Mouse (Mus musculus) cerebellum, adult 11-12 months (tissue): ENCODE measurements around the gene Ndrg4.
A peak's percentile ranks its signal among the peaks of the same experiment; 100 is the strongest.
"Not testable (repeated sequence)": the region's sequence is repeated elsewhere in the genome, so short reads cannot be mapped to it uniquely, and the experiment has no call there.

Experiments used
- DNase-seq: peaks from one replicate; pipeline ENCODE4 v3.0.0; 2022

The Ndrg4 gene

GRCm38 (mm10) chr8:95676631-95677030, at the start of gene Ndrg4:
Gene Ndrg4, plus strand, starts transcription at chr8:95676980.
- DNase-seq: no peak

GRCm38 (mm10) chr8:95632840-95633239, 43.9 kb upstream of the Ndrg4 start:
- DNase-seq: peak; percentile 13

DNA sequence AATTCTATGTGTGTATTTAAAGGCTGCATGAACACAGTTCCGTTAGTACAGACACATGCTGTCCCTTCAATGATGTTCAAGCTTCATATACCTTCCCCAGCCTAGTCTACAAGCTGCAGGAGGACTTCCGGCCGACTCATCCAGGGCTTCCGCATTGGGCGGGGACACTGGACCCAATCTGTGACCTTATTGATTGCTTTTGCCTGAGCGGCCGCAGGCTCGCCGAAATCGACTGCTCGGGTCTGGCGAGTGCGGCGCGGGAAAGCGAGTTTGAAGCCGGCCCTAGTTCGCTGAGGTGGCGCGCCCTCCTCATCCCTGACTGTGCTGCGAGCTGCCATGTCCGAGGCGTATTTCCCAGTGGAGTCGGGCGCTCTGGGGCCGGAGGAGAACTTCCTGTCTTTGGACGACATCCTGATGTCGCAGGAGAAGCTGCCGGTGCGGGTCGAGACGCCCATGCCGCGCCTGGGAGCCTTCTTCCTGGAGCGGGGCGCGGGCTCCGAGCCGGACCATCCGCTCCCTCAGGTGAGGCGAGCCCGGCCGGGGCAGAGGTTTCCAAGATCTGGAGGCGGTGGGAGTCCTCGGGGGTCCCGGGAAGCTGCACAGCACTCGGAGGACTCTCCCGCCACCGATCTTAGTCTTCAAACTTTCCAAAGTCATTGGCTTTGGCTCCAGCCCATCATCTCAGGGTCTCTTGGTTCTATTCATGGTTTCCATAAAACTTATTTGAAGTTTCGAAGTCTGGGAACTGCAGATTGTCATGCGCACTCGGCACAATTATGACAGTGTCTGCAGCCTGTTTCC, 43.3 kb upstream of the Ndrg4 start, which contains the start of gene Gins3:
Gene Gins3 (plus strand): TSS at position 192 of the 801 bp plus-strand sequence.
- DNase-seq: peak; percentile 89

- no peak for DNase-seq
Measured at GRCm38 (mm10) chr8:95634063-95634340, 42.8 kb upstream of the Ndrg4 start.

DNA sequence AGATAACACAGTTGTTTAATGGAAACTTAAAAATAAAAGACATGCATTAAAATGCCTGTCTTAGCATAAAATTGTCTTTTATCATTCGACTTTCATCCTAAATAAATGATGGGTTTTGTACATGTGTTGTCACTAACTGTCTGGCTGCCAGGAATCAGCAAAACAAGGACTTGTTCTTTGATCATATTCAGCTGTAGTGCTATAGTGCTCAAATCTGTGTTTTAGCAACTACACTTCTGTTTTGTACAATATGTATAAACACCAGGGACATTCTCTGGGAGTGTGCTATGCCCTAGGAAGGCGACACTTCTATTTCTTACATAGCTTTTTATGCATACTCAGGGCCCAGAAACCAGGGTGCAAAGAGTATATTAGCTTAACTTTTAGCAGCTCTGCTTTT, 31.8 kb upstream of the Ndrg4 start:
- no peak for DNase-seq

GRCm38 (mm10) chr8:95648251-95648650, 28.5 kb upstream of the Ndrg4 start:
- no peak for DNase-seq

GRCm38 (mm10) chr8:95653351-95653750, 23.4 kb upstream of the Ndrg4 start:
- DNase-seq: no peak

GRCm38 (mm10) chr8:95655831-95656230, 20.9 kb upstream of the Ndrg4 start:
- no peak for DNase-seq

DNA sequence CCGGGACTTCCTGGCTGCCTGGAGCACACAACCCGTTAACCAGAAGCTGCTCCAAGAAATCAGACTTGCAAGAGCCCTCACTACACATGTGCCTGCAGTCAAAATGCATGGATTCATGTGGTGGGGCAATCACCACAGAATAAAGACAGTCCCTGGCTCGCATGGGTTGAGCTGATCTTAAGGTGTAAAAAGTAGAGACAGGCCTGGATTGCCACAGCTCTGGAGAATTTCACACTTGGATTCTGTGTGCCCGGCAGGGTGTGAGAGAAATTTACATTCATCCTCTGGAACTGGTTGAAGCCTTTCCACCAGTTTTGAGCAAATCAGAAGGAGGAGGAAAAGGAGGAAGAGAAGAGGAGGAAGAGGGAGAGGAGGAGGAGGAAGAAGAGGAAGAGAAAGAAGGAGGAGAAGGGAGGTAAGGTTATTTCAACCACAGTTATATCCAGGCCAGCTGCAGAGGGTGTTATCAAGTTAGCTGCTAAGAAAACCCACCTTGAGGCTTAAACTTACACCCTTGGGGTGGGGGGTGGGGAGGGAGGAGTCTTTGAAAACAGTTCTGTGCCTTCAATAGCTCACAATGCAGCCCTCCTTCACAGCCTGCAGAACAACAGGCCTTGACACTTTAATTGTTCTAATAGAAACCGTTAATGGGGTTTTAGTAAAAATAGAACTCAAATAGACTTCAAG, 20.3 kb upstream of the Ndrg4 start:
- DNase-seq: no peak

GRCm38 (mm10) chr8:95657523-95657922, 19.3 kb upstream of the Ndrg4 start:
- no peak for DNase-seq

GRCm38 (mm10) chr8:95660334-95660882, 16.4 kb upstream of the Ndrg4 start:
- no peak for DNase-seq

GRCm38 (mm10) chr8:95661085-95661484, 15.7 kb upstream of the Ndrg4 start:
- no peak for DNase-seq

DNA sequence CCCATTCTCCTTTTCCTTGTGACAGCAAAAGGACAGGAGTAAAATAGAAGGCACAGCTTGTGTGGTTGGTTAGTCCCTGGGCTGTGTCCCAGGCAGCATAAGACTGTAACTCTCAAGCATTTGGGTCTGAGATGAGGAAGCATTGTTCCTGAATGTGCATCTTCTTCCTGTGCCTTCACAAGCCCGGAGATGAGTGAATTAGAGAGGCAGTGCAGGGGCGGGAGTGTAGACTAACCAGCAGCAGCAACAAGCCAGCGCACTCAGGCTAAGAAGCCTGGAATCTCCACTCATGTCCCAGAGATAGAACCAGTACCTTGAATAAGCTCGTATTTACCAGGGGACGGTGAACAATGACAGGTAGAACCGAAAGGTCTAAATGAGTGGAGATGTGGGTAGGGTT, 15.2 kb upstream of the Ndrg4 start:
- DNase-seq: no peak

DNA sequence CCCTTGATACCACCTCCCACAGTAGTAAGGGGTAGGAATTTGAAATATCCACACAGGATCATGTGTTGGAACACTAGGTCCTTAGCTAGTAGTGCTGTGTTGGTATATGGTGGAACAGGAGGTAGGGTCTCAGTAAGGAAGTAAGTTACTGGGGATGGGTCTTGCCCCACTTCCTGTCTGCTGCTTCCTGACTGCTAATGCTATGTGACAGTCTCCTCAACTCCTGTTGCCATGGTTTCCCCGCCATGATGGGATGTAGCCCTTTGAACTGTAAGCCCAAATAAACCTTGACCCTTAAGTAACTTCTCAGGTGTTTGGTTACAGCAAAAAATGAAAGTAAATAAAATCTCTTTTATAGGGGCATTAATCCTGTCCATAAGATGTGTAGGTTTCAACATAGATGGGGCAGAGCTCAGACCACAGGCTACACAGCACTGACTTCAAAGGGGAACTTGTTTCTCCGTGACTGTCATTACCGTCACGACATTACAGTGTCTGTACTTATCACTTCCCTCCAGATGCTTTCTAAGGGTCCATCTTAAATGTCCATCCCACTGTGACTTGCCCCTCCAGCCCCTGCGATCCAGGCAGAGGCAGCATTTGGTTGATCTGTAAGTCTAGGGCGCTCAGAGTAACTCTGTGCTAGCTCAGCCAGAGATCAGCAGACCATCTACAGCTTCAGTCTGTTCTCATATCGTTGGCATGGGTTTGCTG, 13.7 kb upstream of the Ndrg4 start:
- DNase-seq: no peak

- no peak for DNase-seq
Measured at GRCm38 (mm10) chr8:95663599-95663949, 13.2 kb upstream of the Ndrg4 start.

- not testable (repeated sequence) for DNase-seq
Measured at GRCm38 (mm10) chr8:95665813-95666452, 10.8 kb upstream of the Ndrg4 start.

DNA sequence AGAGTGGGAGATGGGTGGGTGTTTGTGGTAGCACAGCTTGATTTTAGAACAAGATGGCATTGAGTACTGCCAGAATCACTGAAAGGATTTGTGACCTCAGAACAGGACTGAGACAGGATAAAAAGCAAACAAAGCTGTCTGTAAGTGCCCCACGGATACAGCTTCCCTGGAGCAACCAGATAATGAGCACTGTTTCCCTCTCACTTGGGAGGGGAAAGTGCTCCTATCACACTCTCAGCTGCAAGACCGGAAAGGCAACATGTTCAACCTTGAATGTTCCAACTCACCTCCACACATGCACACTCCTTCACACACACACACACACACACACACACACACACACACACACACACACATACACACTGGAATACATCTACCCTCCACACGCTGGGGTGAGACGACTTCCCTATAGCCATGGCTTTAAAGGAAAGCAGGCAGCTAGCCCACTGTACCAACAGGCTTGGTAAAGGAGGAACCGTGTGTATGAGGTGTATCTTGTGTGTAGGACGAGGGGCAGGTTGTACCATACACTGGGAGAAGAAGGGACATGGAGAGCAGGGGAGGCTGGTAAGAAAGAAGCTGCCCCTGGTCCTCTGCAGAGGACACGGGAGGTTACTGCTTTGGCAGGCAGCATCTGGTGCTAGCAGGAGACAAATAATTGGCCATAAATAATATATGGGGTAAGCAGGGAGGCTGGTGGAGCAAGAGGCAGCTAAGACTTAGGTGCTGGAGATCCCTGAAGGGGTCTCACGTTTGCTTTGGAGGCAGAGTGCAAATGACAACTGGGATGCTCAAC, 8.4 kb upstream of the Ndrg4 start:
- no peak for DNase-seq

- no peak for DNase-seq
Measured at GRCm38 (mm10) chr8:95669967-95670366, 6.8 kb upstream of the Ndrg4 start.

GRCm38 (mm10) chr8:95671861-95672260, 4.9 kb upstream of the Ndrg4 start:
- DNase-seq: no peak

DNA sequence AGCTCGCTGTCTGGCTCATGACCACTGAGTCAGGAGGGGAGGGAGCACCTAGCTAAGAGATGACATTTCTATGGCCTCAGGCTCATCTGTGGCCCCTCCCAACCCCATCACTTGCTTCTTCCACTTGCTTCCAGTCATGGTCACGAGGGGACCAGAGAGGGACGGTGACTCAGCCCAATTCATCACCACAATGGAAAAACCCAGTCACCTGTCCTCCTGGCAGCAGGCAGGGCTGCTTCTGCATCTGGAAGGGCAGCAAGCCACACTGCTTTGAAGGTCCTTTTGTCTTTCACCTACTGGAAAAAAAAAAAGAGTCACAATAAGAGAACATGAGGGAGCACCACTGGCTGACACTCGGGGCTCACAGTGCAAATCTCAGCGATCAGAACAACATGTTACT, 4.0 kb upstream of the Ndrg4 start:
- DNase-seq: no peak

GRCm38 (mm10) chr8:95677591-95678023, 827 bp downstream of the Ndrg4 start:
- DNase-seq: peak; percentile 18

GRCm38 (mm10) chr8:95678024-95678611, 1.3 kb downstream of the Ndrg4 start:
- peak; percentile 31 for DNase-seq
